Mouse (Mus musculus) liver, embryonic 14.5 days (tissue): Measurements from ENCODE around the gene Slc27a5. TPM values are rescaled to one million over a fixed set of nuclear protein-coding genes. Genes with fewer than 3 reads are reported as not detected.

Source experiments
- ATAC-seq: fragments of 200-750 bp; cut with Nextera tagmentation; 2 replicates; pipeline ENCODE4 v1.8.0; 2017; ENCODE audit warnings: moderate number of reproducible peaks, mild to moderate bottlenecking, moderate library complexity; ENCODE audit not compliant: insufficient read depth
- DNase-seq, 3 experiments: peaks; one replicate each; pipeline ENCODE4 v3.0.0-alpha.2; 2012 to 2013; ENCODE audit warnings: low read depth in 3 of 3, low spot score in 3 of 3
- H3K27ac ChIP-seq: fragments of 300-500 bp; sonication (generic); 2 replicates; pipeline ENCODE4 v1.5.1; 2014; ENCODE audit warnings: moderate library complexity, mild to moderate bottlenecking, control low read depth, inconsistent platforms
- H3K27me3 ChIP-seq: fragments of 300-500 bp; sonication (generic); 2 replicates; pipeline ENCODE4 v1.6.1; 2014; ENCODE audit warnings: mild to moderate bottlenecking, low read length, moderate library complexity; ENCODE audit not compliant: control insufficient read depth, insufficient read depth
- H3K36me3 ChIP-seq: fragments of 300-500 bp; sonication (generic); replicated peaks from 2 replicates; pipeline ENCODE4 v1.6.1; 2014; ENCODE audit warnings: low read depth; ENCODE audit not compliant: control insufficient read depth, insufficient read depth
- H3K4me1 ChIP-seq, 2 experiments: fragments of 200-500 bp in 1 of 2; fragments of 300-500 bp in 1 of 2; sonication (generic) in 1 of 2; replicated peaks; 2 replicates each; pipeline ENCODE4 v1.6.1; 2012 to 2014; ENCODE audit warnings: antibody characterized with exemption in 1 of 2, inconsistent platforms in 1 of 2, low read length in 1 of 2; ENCODE audit not compliant: control insufficient read depth in 2 of 2, insufficient read depth in 2 of 2
- H3K4me2 ChIP-seq: fragments of 300-500 bp; sonication (generic); 2 replicates; pipeline ENCODE4 v1.6.1; 2014; ENCODE audit warnings: low read depth, mild to moderate bottlenecking, control low read depth, moderate library complexity
- H3K4me3 ChIP-seq, 2 experiments: fragments of 200-500 bp in 1 of 2; fragments of 300-500 bp in 1 of 2; sonication (generic) in 1 of 2; 2 replicates each; pipeline ENCODE4 v1.5.1; 2012 to 2014; ENCODE audit warnings: low read depth in 2 of 2, low read length in 2 of 2, mild to moderate bottlenecking in 2 of 2, control low read depth in 1 of 2, inconsistent platforms in 1 of 2, moderate library complexity in 1 of 2; ENCODE audit not compliant: insufficient read depth in 1 of 2
- H3K9ac ChIP-seq: fragments of 300-500 bp; sonication (generic); replicated peaks from 2 replicates; pipeline ENCODE4 v1.6.1; 2014; ENCODE audit warnings: mild to moderate bottlenecking, control low read depth, moderate library complexity
- H3K9me3 ChIP-seq: fragments of 300-500 bp; sonication (generic); 2 replicates; pipeline ENCODE4 v1.6.1; 2016; ENCODE audit warnings: low read length, mixed read lengths; ENCODE audit not compliant: control insufficient read depth
- CTCF ChIP-seq: IDR thresholded peaks from 2 replicates; pipeline ENCODE4 v1.5.1; 2016; ENCODE audit warnings: antibody characterized with exemption, low read depth, control low read depth
- EP300 ChIP-seq: IDR thresholded peaks from 2 replicates; pipeline ENCODE4 v1.6.1; 2016; ENCODE audit warnings: antibody characterized with exemption, low read depth
- WGBS: fragments of 180-500 bp; shearing (Covaris S2); extraction: QIAGEN DNeasy Blood & Tissue Kit; methylation state at CpG from one replicate; pipeline ENCODE4 v1.1.7; 2014; ENCODE audit not compliant: insufficient replicate concordance; 5-methylcytosine and 5-hydroxymethylcytosine counted together
- polyA plus RNA-seq, 2 experiments: library from polyadenylated mRNA; depleted of rRNA in 1 of 2; stranded (reverse) in 1 of 2; unstranded in 1 of 2; fragments of >200 nt; fragmentation: Nextera tagmentation in 1 of 2; extraction: Ambion mirVana in 1 of 2; gene quantifications; 2 replicates each; pipeline versions ENCODE4 v1.2.1 to v1.2.3; 2012 to 2014

Gene Slc27a5
- polyA plus RNA-seq, 2 experiments: 4.9 to 10.1 TPM

- Histone ChIP-seq H3K27ac (peak within 1 kb of the TSS; percentile 88), H3K36me3 (peaks cover 8% of the 10 kb centered on the region), H3K9me3 (no peaks in the 10 kb centered on the region), H3K4me1 (peaks cover 16 to 18% of the 10 kb centered on the region in 2 experiments), H3K4me2 (peak within 1 kb of the TSS; percentile 98), H3K9ac (peak within 1 kb of the TSS; percentile 90), H3K27me3 (no peaks in the 10 kb centered on the region), H3K4me3 (peak within 1 kb of the TSS; percentile 94 to 96)
- under 1% methylated on average over 23 of the region's 23 CpGs for WGBS
- ATAC-seq: peak; percentile 93
- DNase-seq: peak; percentile 79 to 82 (median 81)
- TF ChIP-seq EP300: no peak
- no peak for TF ChIP-seq CTCF
Measured at GRCm38 (mm10) chr7:12965678-12966091, 32.3 kb downstream of the Slc27a5 start, which contains the start of gene Zfp324. Gene Zfp324, plus strand, starts transcription at chr7:12965838.

GRCm38 (mm10) chr7:12961511-12962141 is 36.4 kb downstream of the Slc27a5 start:
- H3K27me3 ChIP-seq: no peaks in the 10 kb centered on the region
- TF ChIP-seq EP300 (no peak), CTCF (no peak)
- 2% methylated on average over 29 of the region's 29 CpGs for WGBS
- peak overlapping the region; percentile 62 for H3K27ac ChIP-seq
- ATAC-seq (peak; percentile 35), DNase-seq (peak; percentile 47 to 64 (median 54))
- H3K4me3 ChIP-seq: peak overlapping the region; percentile 57 to 97
- peaks cover 7 to 11% of the 10 kb centered on the region in 2 experiments for H3K4me1 ChIP-seq
- H3K9ac ChIP-seq: peak overlapping the region; percentile 73
- H3K36me3 ChIP-seq: no peaks in the 10 kb centered on the region
- H3K4me2 ChIP-seq: peak overlapping the region; percentile 69
- no peaks in the 10 kb centered on the region for H3K9me3 ChIP-seq

- ATAC-seq (no peak), DNase-seq (no peak)
- no peak overlapping the region for H3K9ac ChIP-seq
- H3K27me3 ChIP-seq: no peaks in the 10 kb centered on the region
- H3K4me2 ChIP-seq: no peak overlapping the region
- WGBS: 35% methylated on average over 4 of the region's 4 CpGs
- peaks cover 0 to 3% of the 10 kb centered on the region in 2 experiments; a peak in 1 of 4 replicates for H3K4me1 ChIP-seq
- TF ChIP-seq CTCF (no peak), EP300 (no peak)
- H3K36me3 ChIP-seq: no peaks in the 10 kb centered on the region
- H3K4me3 ChIP-seq: no peak overlapping the region
- no peaks in the 10 kb centered on the region for H3K9me3 ChIP-seq
- no peak overlapping the region for H3K27ac ChIP-seq
Measured at GRCm38 (mm10) chr7:12959718-12960117, 38.3 kb downstream of the Slc27a5 start.

GRCm38 (mm10) chr7:12958948-12959347 is 39.0 kb downstream of the Slc27a5 start:
- H3K36me3 ChIP-seq: no peaks in the 10 kb centered on the region
- 57% methylated on average over 4 of the region's 4 CpGs for WGBS
- H3K9me3 ChIP-seq: no peaks in the 10 kb centered on the region
- H3K4me3 ChIP-seq: no peak overlapping the region
- TF ChIP-seq CTCF (no peak), EP300 (no peak)
- no peak overlapping the region for H3K9ac ChIP-seq
- H3K4me1 ChIP-seq: peaks cover 0 to 4% of the 10 kb centered on the region in 2 experiments; a peak in 1 of 4 replicates
- no peak for ATAC-seq
- no peak overlapping the region for H3K27ac ChIP-seq
- no peak for DNase-seq
- no peaks in the 10 kb centered on the region for H3K27me3 ChIP-seq
- no peak overlapping the region for H3K4me2 ChIP-seq

- ATAC-seq (no peak), DNase-seq (no peak)
- H3K4me1 ChIP-seq: peaks cover 0 to 4% of the 10 kb centered on the region in 2 experiments; a peak in 1 of 4 replicates
Measured at GRCm38 (mm10) chr7:12957511-12957910, 40.5 kb downstream of the Slc27a5 start.

More at GRCm38 (mm10) chr7:12957511-12957910, 40.5 kb downstream of the Slc27a5 start:
- H3K4me2 ChIP-seq: no peak overlapping the region
- no peaks in the 10 kb centered on the region for H3K9me3 ChIP-seq
- no peak overlapping the region for H3K4me3 ChIP-seq
- H3K27ac ChIP-seq: no peak overlapping the region
- no peaks in the 10 kb centered on the region for H3K27me3 ChIP-seq
- TF ChIP-seq CTCF (no peak), EP300 (no peak)
- H3K9ac ChIP-seq: no peak overlapping the region
- H3K36me3 ChIP-seq: no peaks in the 10 kb centered on the region
- WGBS: 55% methylated on average over 5 of the region's 5 CpGs
